Comparison of ENCODE assay signal across 10 mouse cellular contexts in the genomic region with DNA sequence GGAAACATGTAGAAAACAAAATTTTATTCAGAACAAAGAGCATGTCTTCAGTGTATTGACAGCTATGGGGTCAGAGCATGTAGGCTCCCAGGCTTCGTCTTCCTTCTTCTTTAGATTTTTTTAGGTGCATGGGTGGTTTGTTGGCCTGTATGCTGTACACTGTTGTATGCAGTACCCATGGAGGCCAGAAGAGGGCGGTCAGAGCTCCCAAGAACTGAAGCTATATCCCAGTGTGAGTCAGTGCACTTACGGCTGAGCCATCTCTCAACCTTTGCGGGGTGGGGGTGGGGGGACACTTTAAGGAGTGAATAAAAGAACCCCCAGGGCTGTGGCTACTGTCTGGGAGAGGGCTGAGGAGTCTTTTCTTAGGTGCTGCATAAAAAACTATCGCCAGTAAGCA. TPM values are rescaled to one million over a fixed set of nuclear protein-coding genes. Genes with fewer than 3 reads are reported as not detected.
DNase-seq lines count a peak whose midpoint lies in the region; ATAC-seq and TF ChIP-seq lines count a peak whose summit lies in the region.
"Had no signal": no experiment of that assay in that cellular context is flagged by ENCODE, and none has a peak within 500 bp of the region (broad histone marks: within the 10 kb centered on the region; RNA-seq: fewer than 3 reads in every experiment).

No protein-coding gene starts in this region.

- no peaks in the 10 kb centered on the region for H3K36me3 ChIP-seq in kidney, embryonic 16.5 days (ENCODE audit: insufficient read depth, low read length)
- no peaks in the 10 kb centered on the region for H3K36me3 ChIP-seq in embryonic facial prominence, embryonic 11.5 days (replicated peaks; ENCODE audit: control insufficient read depth, insufficient read depth, low read depth, low read length)
- H3K36me3 ChIP-seq in hindbrain, embryonic 10.5 days: no peaks in the 10 kb centered on the region
- no peaks in the 10 kb centered on the region for H3K36me3 ChIP-seq in splenic B cell, adult 2 months (ENCODE audit: control insufficient read depth, insufficient read depth, low read length, poor library complexity, severe bottlenecking)
- H3K36me3 ChIP-seq: embryonic facial prominence, embryonic 12.5 days had no signal

- no peaks in the 10 kb centered on the region for H3K27me3 ChIP-seq in kidney, embryonic 16.5 days (ENCODE audit: insufficient read depth, low read length)
- no peaks in the 10 kb centered on the region for H3K27me3 ChIP-seq in embryonic facial prominence, embryonic 11.5 days (ENCODE audit: control insufficient read depth, insufficient read depth, low read length)
- peaks cover 7% of the 10 kb centered on the region; the same call in 1 of the 2 replicates for H3K27me3 ChIP-seq in hindbrain, embryonic 10.5 days (ENCODE audit: insufficient read depth, poor library complexity, severe bottlenecking)
- no peaks in the 10 kb centered on the region for H3K27me3 ChIP-seq in splenic B cell, adult 2 months (ENCODE audit: control insufficient read depth, insufficient read depth, low read length, poor library complexity, severe bottlenecking)

- no peaks in the 10 kb centered on the region for H3K9me3 ChIP-seq in kidney, embryonic 16.5 days (ENCODE audit: low read length)
- no peaks in the 10 kb centered on the region for H3K9me3 ChIP-seq in embryonic facial prominence, embryonic 11.5 days (replicated peaks; ENCODE audit: control insufficient read depth, low read length)
- no peaks in the 10 kb centered on the region for H3K9me3 ChIP-seq in hindbrain, embryonic 10.5 days
- H3K9me3 ChIP-seq: embryonic facial prominence, embryonic 12.5 days had no signal

- no peaks in the 10 kb centered on the region for H3K4me1 ChIP-seq in kidney, embryonic 16.5 days (ENCODE audit: insufficient read depth, low read length)
- no peaks in the 10 kb centered on the region for H3K4me1 ChIP-seq in embryonic facial prominence, embryonic 11.5 days (ENCODE audit: control insufficient read depth, insufficient read depth, low read length)
- peaks cover 20% of the 10 kb centered on the region for H3K4me1 ChIP-seq in hindbrain, embryonic 10.5 days (replicated peaks)
- H3K4me1 ChIP-seq: embryonic facial prominence, embryonic 12.5 days had no signal

- ATAC-seq in kidney, embryonic 16.5 days (ENCODE audit: low FRiP score, low TSS enrichment): no peak; the same call in 1 of the 2 replicates
- ATAC-seq in embryonic facial prominence, embryonic 11.5 days (replicated peaks; ENCODE audit: insufficient number of reproducible peaks, low FRiP score, low TSS enrichment, low read depth): no peak

- intact Hi-C loops in left cerebral cortex, adult 2 months (cut with DNase I): loop anchor here (1.0 kb wide), 1 partner anchor 43 kb away; no protein-coding TSS in a partner anchor

- peak; percentile 72 for DNase-seq in kidney, adult 18-20 months
- DNase-seq in adrenal gland, adult 18-20 months (ENCODE audit: low spot score in 2 of 2): peak; percentile 66 to 71
- DNase-seq in embryonic facial prominence, embryonic 11.5 days (ENCODE audit: low spot score): peak; percentile 71
- peak; percentile 70 for DNase-seq in hindbrain, embryonic 10.5 days (ENCODE audit: low spot score)
- DNase-seq in left cerebral cortex, adult 2 months (ENCODE audit: extremely low spot score in 1 of 2, low spot score in 2 of 2): peak; percentile 71 to 73
- peak; percentile 54 to 64 for DNase-seq in natural killer cell, adult 2 months (ENCODE audit: low spot score in 2 of 2)
- DNase-seq in splenic B cell, adult 2 months (ENCODE audit: low read depth, low spot score): peak; percentile 79

- WGBS in kidney, embryonic 16.5 days: 36% methylated on average over 5 of the region's 5 CpGs
- 36% methylated on average over 5 of the region's 5 CpGs for WGBS in embryonic facial prominence, embryonic 11.5 days
- 37% methylated on average over 5 of the region's 5 CpGs for WGBS in hindbrain, embryonic 10.5 days

- H3K4me2 ChIP-seq in kidney, embryonic 16.5 days (replicated peaks; ENCODE audit: low read depth, low read length): no peak overlapping the region
- no peak overlapping the region for H3K4me2 ChIP-seq in embryonic facial prominence, embryonic 11.5 days (ENCODE audit: low read depth, low read length)
- H3K4me2 ChIP-seq: embryonic facial prominence, embryonic 12.5 days had no signal

- peak; percentile 68 for TF ChIP-seq CTCF in left cerebral cortex, adult 2 months (IDR thresholded peaks at IDR 0.05)

- H3K4me3 ChIP-seq in kidney, embryonic 16.5 days (ENCODE audit: low read length): no peak overlapping the region
- H3K4me3 ChIP-seq in embryonic facial prominence, embryonic 11.5 days (ENCODE audit: low read depth, low read length): no peak overlapping the region
- H3K4me3 ChIP-seq in hindbrain, embryonic 10.5 days: no peak overlapping the region
- no peak overlapping the region for H3K4me3 ChIP-seq in left cerebral cortex, adult 2 months
- H3K4me3 ChIP-seq: embryonic facial prominence, embryonic 12.5 days had no signal

- no peak overlapping the region for H3K9ac ChIP-seq in kidney, embryonic 16.5 days (replicated peaks; ENCODE audit: low read length)
- no peak overlapping the region for H3K9ac ChIP-seq in embryonic facial prominence, embryonic 11.5 days (replicated peaks; ENCODE audit: low read length)
- H3K9ac ChIP-seq: embryonic facial prominence, embryonic 12.5 days had no signal

- no peak overlapping the region for H3K27ac ChIP-seq in kidney, embryonic 16.5 days (ENCODE audit: low read length)
- no peak overlapping the region for H3K27ac ChIP-seq in embryonic facial prominence, embryonic 11.5 days (replicated peaks; ENCODE audit: low read depth, low read length)
- no peak overlapping the region for H3K27ac ChIP-seq in hindbrain, embryonic 10.5 days
- no peak overlapping the region for H3K27ac ChIP-seq in left cerebral cortex, adult 2 months
- H3K27ac ChIP-seq: embryonic facial prominence, embryonic 12.5 days; macrophage had no signal

RNA-seq across cellular contexts. Expression of gene Wfs1, which starts 30.2 kb away (rescaled TPM):
- 21.0 and 21.9 TPM in 2 replicates for polyA plus RNA-seq in kidney, embryonic 16.5 days (2015; fragmentation: Nextera tagmentation; extraction: Ambion mirVana)
- total RNA-seq in adrenal gland, adult 18-20 months (2021): 100 to 1,000 TPM in 1 of 2 experiments, 10 to 100 TPM in 1; 28.0 to 133 TPM
- polyA plus RNA-seq in embryonic facial prominence, embryonic 11.5 days (2014; fragmentation: Nextera tagmentation; extraction: Ambion mirVana): 5.9 and 6.4 TPM in 2 replicates
- 8.4 and 9.2 TPM in 2 replicates for polyA plus RNA-seq in hindbrain, embryonic 10.5 days (2016; fragmentation: Nextera tagmentation; extraction: Ambion mirVana)
- 100 to 1,000 TPM; 118 to 155 TPM for total RNA-seq in left cerebral cortex, adult 2 months (2021)
